Mouse (Mus musculus) heart, adult 2 months (tissue): Measurements from ENCODE around the gene Gimap7.

Source experiments
- CTCF ChIP-seq: fragments of 200-600 bp; IDR thresholded peaks from 2 replicates; pipeline ENCODE4 v1.8.1; 2022; ENCODE audit warnings: antibody characterized with exemption, mild to moderate bottlenecking, moderate library complexity
- EP300 ChIP-seq: fragments of 200-500 bp; IDR thresholded peaks from 2 replicates; pipeline ENCODE4 v1.6.1; 2011; ENCODE audit warnings: low read depth, low read length, control low read depth; ENCODE audit not compliant: insufficient read depth

- TF ChIP-seq EP300 (no peak), CTCF (no peak)
These were observed 36.1 kb upstream of the Gimap7 start for GRCm38 (mm10) chr6:48682271-48682670.
